Mouse (Mus musculus): ENCODE data around the gene Msh3. TPM values are rescaled to one million over a fixed set of nuclear protein-coding genes. Genes with fewer than 3 reads are reported as not detected.

Gene Msh3
- polyA plus RNA-seq, 1 experiment from 2014 or later, result 32.8 TPM

GRCm38 (mm10) chr13:92305680-92306079, 49.1 kb downstream of the Msh3 start, which contains the start of gene Gm20379:
TSS of gene Gm20379 (plus strand) at chr13:92305980.
- Histone ChIP-seq H3K4me1 (replicated peaks; ENCODE audit: control insufficient read depth, insufficient read depth, low read length) (no peaks in the 10 kb centered on the region; the same call in 1 of the 2 replicates), H3K4me2 (no peak within 1 kb of the TSS), H3K9ac (ENCODE audit: low read depth, low read length) (no peak within 1 kb of the TSS), H3K27ac (ENCODE audit: low read depth, low read length) (no peak within 1 kb of the TSS), H3K4me3 (ENCODE audit: low read depth, low read length) (no peak within 1 kb of the TSS), H3K9me3 (ENCODE audit: control insufficient read depth, low read length) (no peaks in the 10 kb centered on the region), H3K27me3 (replicated peaks; ENCODE audit: control insufficient read depth, insufficient read depth, low read length) (no peaks in the 10 kb centered on the region), H3K36me3 (ENCODE audit: control insufficient read depth, insufficient read depth, low read length) (peaks cover 5% of the 10 kb centered on the region; the same call in 1 of the 2 replicates)
- WGBS, result 97% methylated on average over 11 of the region's 11 CpGs
- ATAC-seq (replicated peaks; ENCODE audit: low FRiP score), result no peak
- DNase-seq (ENCODE audit: low spot score), result no peak

- H3K4me2 ChIP-seq, result no peak overlapping the region
- ATAC-seq (replicated peaks; ENCODE audit: low FRiP score) (no peak), DNase-seq (ENCODE audit: low spot score) (no peak)
- no peaks in the 10 kb centered on the region for H3K27me3 ChIP-seq (replicated peaks; ENCODE audit: control insufficient read depth, insufficient read depth, low read length)
- peaks cover 3% of the 10 kb centered on the region; the same call in 1 of the 2 replicates for H3K4me1 ChIP-seq (replicated peaks; ENCODE audit: control insufficient read depth, insufficient read depth, low read length)
- peaks cover 5% of the 10 kb centered on the region; the same call in 1 of the 2 replicates for H3K36me3 ChIP-seq (ENCODE audit: control insufficient read depth, insufficient read depth, low read length)
- H3K9me3 ChIP-seq (ENCODE audit: control insufficient read depth, low read length), result no peaks in the 10 kb centered on the region
- 92% methylated on average over 5 of the region's 5 CpGs for WGBS
- no peak overlapping the region for H3K9ac ChIP-seq (ENCODE audit: low read depth, low read length)
- H3K4me3 ChIP-seq (ENCODE audit: low read depth, low read length), result no peak overlapping the region
- H3K27ac ChIP-seq (ENCODE audit: low read depth, low read length), result no peak overlapping the region
Observed at GRCm38 (mm10) chr13:92304291-92304690, 50.5 kb downstream of the Msh3 start.

GRCm38 (mm10) chr13:92303062-92303948, 51.5 kb downstream of the Msh3 start:
- Histone ChIP-seq H3K9me3 (ENCODE audit: control insufficient read depth, low read length) (no peaks in the 10 kb centered on the region), H3K9ac (ENCODE audit: low read depth, low read length) (no peak overlapping the region), H3K27me3 (replicated peaks; ENCODE audit: control insufficient read depth, insufficient read depth, low read length) (no peaks in the 10 kb centered on the region), H3K4me3 (ENCODE audit: low read depth, low read length) (no peak overlapping the region), H3K36me3 (ENCODE audit: control insufficient read depth, insufficient read depth, low read length) (no peaks in the 10 kb centered on the region), H3K4me2 (no peak overlapping the region), H3K27ac (ENCODE audit: low read depth, low read length) (no peak overlapping the region), H3K4me1 (replicated peaks; ENCODE audit: control insufficient read depth, insufficient read depth, low read length) (peaks cover 3% of the 10 kb centered on the region; the same call in 1 of the 2 replicates)
- 88% methylated on average over 8 of the region's 8 CpGs for WGBS
- DNase-seq (ENCODE audit: low spot score), result no peak
- ATAC-seq (replicated peaks; ENCODE audit: low FRiP score), result no peak

- ATAC-seq (replicated peaks; ENCODE audit: low FRiP score) (no peak), DNase-seq (ENCODE audit: low spot score) (no peak)
- no peak overlapping the region for H3K9ac ChIP-seq (ENCODE audit: low read depth, low read length)
- no peaks in the 10 kb centered on the region; the same call in 1 of the 2 replicates for H3K36me3 ChIP-seq (ENCODE audit: control insufficient read depth, insufficient read depth, low read length)
- H3K4me2 ChIP-seq, result no peak overlapping the region
- no peaks in the 10 kb centered on the region for H3K9me3 ChIP-seq (ENCODE audit: control insufficient read depth, low read length)
- H3K4me3 ChIP-seq (ENCODE audit: low read depth, low read length), result no peak overlapping the region
- 86% methylated on average over 4 of the region's 4 CpGs for WGBS
- H3K4me1 ChIP-seq (replicated peaks; ENCODE audit: control insufficient read depth, insufficient read depth, low read length), result peaks cover 3% of the 10 kb centered on the region; the same call in 1 of the 2 replicates
- no peaks in the 10 kb centered on the region for H3K27me3 ChIP-seq (replicated peaks; ENCODE audit: control insufficient read depth, insufficient read depth, low read length)
- H3K27ac ChIP-seq (ENCODE audit: low read depth, low read length), result no peak overlapping the region
Observed at GRCm38 (mm10) chr13:92302466-92302865, 52.3 kb downstream of the Msh3 start.

- Histone ChIP-seq H3K36me3 (ENCODE audit: control insufficient read depth, insufficient read depth, low read length) (no peaks in the 10 kb centered on the region; the same call in 1 of the 2 replicates), H3K4me3 (ENCODE audit: low read depth, low read length) (no peak overlapping the region), H3K4me2 (no peak overlapping the region), H3K9ac (ENCODE audit: low read depth, low read length) (no peak overlapping the region), H3K27me3 (replicated peaks; ENCODE audit: control insufficient read depth, insufficient read depth, low read length) (no peaks in the 10 kb centered on the region), H3K27ac (ENCODE audit: low read depth, low read length) (no peak overlapping the region), H3K4me1 (replicated peaks; ENCODE audit: control insufficient read depth, insufficient read depth, low read length) (peaks cover 3% of the 10 kb centered on the region; the same call in 1 of the 2 replicates), H3K9me3 (ENCODE audit: control insufficient read depth, low read length) (no peaks in the 10 kb centered on the region)
- ATAC-seq (replicated peaks; ENCODE audit: low FRiP score) (no peak), DNase-seq (ENCODE audit: low spot score) (no peak)
- WGBS, result 80% methylated on average over 4 of the region's 4 CpGs
Observed at GRCm38 (mm10) chr13:92301754-92302153, 53.0 kb downstream of the Msh3 start.

GRCm38 (mm10) chr13:92299522-92299921, 55.3 kb downstream of the Msh3 start:
- H3K27ac ChIP-seq (ENCODE audit: low read depth, low read length), result no peak overlapping the region
- no peak overlapping the region for H3K4me2 ChIP-seq
- 76% methylated on average over 1 of the region's 1 CpGs for WGBS

GRCm38 (mm10) chr13:92297021-92297420, 57.8 kb downstream of the Msh3 start:
- WGBS, result 91% methylated on average over 2 of the region's 2 CpGs
- Histone ChIP-seq H3K27me3 (replicated peaks; ENCODE audit: control insufficient read depth, insufficient read depth, low read length) (no peaks in the 10 kb centered on the region), H3K4me1 (replicated peaks; ENCODE audit: control insufficient read depth, insufficient read depth, low read length) (peaks cover 3% of the 10 kb centered on the region; the same call in 1 of the 2 replicates), H3K9me3 (ENCODE audit: control insufficient read depth, low read length) (no peaks in the 10 kb centered on the region), H3K4me2 (no peak overlapping the region), H3K36me3 (ENCODE audit: control insufficient read depth, insufficient read depth, low read length) (peaks cover 2% of the 10 kb centered on the region; the same call in 1 of the 2 replicates), H3K27ac (ENCODE audit: low read depth, low read length) (no peak overlapping the region), H3K9ac (ENCODE audit: low read depth, low read length) (no peak overlapping the region), H3K4me3 (ENCODE audit: low read depth, low read length) (no peak overlapping the region)
- no peak for ATAC-seq (replicated peaks; ENCODE audit: low FRiP score)
- no peak for DNase-seq (ENCODE audit: low spot score)

More at GRCm38 (mm10) chr13:92299522-92299921, 55.3 kb downstream of the Msh3 start:
- no peaks in the 10 kb centered on the region for H3K27me3 ChIP-seq (replicated peaks; ENCODE audit: control insufficient read depth, insufficient read depth, low read length)
- H3K36me3 ChIP-seq (ENCODE audit: control insufficient read depth, insufficient read depth, low read length), result peaks cover 2% of the 10 kb centered on the region; the same call in 1 of the 2 replicates
- no peak for DNase-seq (ENCODE audit: low spot score)
- no peak overlapping the region for H3K9ac ChIP-seq (ENCODE audit: low read depth, low read length)
- H3K9me3 ChIP-seq (ENCODE audit: control insufficient read depth, low read length), result no peaks in the 10 kb centered on the region
- peaks cover 3% of the 10 kb centered on the region; the same call in 1 of the 2 replicates for H3K4me1 ChIP-seq (replicated peaks; ENCODE audit: control insufficient read depth, insufficient read depth, low read length)
- no peak overlapping the region for H3K4me3 ChIP-seq (ENCODE audit: low read depth, low read length)
- ATAC-seq (replicated peaks; ENCODE audit: low FRiP score), result no peak

- WGBS, result 89% methylated on average over 4 of the region's 4 CpGs
- Histone ChIP-seq H3K4me3 (ENCODE audit: low read depth, low read length) (no peak overlapping the region), H3K27ac (ENCODE audit: low read depth, low read length) (no peak overlapping the region), H3K4me1 (replicated peaks; ENCODE audit: control insufficient read depth, insufficient read depth, low read length) (peaks cover 3% of the 10 kb centered on the region; the same call in 1 of the 2 replicates), H3K27me3 (replicated peaks; ENCODE audit: control insufficient read depth, insufficient read depth, low read length) (no peaks in the 10 kb centered on the region), H3K9ac (ENCODE audit: low read depth, low read length) (no peak overlapping the region), H3K36me3 (ENCODE audit: control insufficient read depth, insufficient read depth, low read length) (peaks cover 2% of the 10 kb centered on the region; the same call in 1 of the 2 replicates), H3K4me2 (no peak overlapping the region), H3K9me3 (ENCODE audit: control insufficient read depth, low read length) (no peaks in the 10 kb centered on the region)
- DNase-seq (ENCODE audit: low spot score) (no peak), ATAC-seq (replicated peaks; ENCODE audit: low FRiP score) (no peak)
Observed at GRCm38 (mm10) chr13:92296490-92296889, 58.3 kb downstream of the Msh3 start.
